ENCODE assay signal across 8 mouse cellular contexts in genomic region chr10:4389461-4390112, GRCm38 (mm10). TPM values are rescaled to one million over a fixed set of nuclear protein-coding genes. Genes with fewer than 3 reads are reported as not detected.
A peak's percentile ranks its signal among the peaks of the same experiment; 100 is the strongest.
DNase-seq lines count a peak whose midpoint lies in the region; ATAC-seq and TF ChIP-seq lines count a peak whose summit lies in the region.

No protein-coding gene starts in this region.

- in situ Hi-C loops in CH12.LX (cut with MboI; ENCODE audit: low pct_ligation_motif_present, low pct_unique_long_range_greater_than_20kb, low sequenced_read_pairs): no loop called here

- peak overlapping the region; percentile 98 for H3K9ac ChIP-seq in CH12.LX (ENCODE audit: insufficient read depth, low read depth)
- H3K9ac ChIP-seq in forebrain, embryonic 14.5 days (ENCODE audit: low read length): peak overlapping the region; percentile 98
- peak overlapping the region; percentile 95 for H3K9ac ChIP-seq in liver, embryonic 15.5 days

- peak; percentile 82 for DNase-seq in heart, adult 11 months
- no peak for DNase-seq in heart, postnatal 25 days (ENCODE audit: low spot score)
- no peak for DNase-seq in CH12.LX (ENCODE audit: extremely low read depth)
- no peak for DNase-seq in forebrain, embryonic 14.5 days (ENCODE audit: low spot score)
- no peak for DNase-seq in cerebellum, postnatal 25 days
- no peak for DNase-seq in left cerebral cortex, adult 9 months (ENCODE audit: low spot score in 2 of 2)

- no peak for TF ChIP-seq CTCF in CH12.LX (conservative IDR thresholded peaks at IDR 0.05 in 1 of 2, IDR thresholded peaks at IDR 0.05 in 1 of 2; ENCODE audit: low read depth in 2 of 2, low read length in 2 of 2)

- peaks cover 73% of the 10 kb centered on the region for H3K79me2 ChIP-seq in CH12.LX (replicated peaks; ENCODE audit: control insufficient read depth, extremely low read depth, insufficient read depth, poor library complexity, severe bottlenecking)

- H3K4me2 ChIP-seq in CH12.LX (ENCODE audit: insufficient read depth, low read depth, poor library complexity, severe bottlenecking): peak overlapping the region; percentile 80
- H3K4me2 ChIP-seq in forebrain, embryonic 14.5 days (ENCODE audit: low read length): peak overlapping the region; percentile 77
- peak overlapping the region; percentile 93 for H3K4me2 ChIP-seq in liver, embryonic 15.5 days

- no peak overlapping the region for H3K27ac ChIP-seq in CH12.LX (ENCODE audit: insufficient read depth, low read depth)
- no peak overlapping the region for H3K27ac ChIP-seq in forebrain, embryonic 14.5 days (ENCODE audit: low read depth, low read length)
- no peak overlapping the region for H3K27ac ChIP-seq in liver, embryonic 15.5 days (replicated peaks)

- H3K4me3 ChIP-seq in CH12.LX (replicated peaks in 1 of 3; ENCODE audit: low read depth in 2 of 3, low read length in 2 of 3, poor library complexity in 1 of 3): peak overlapping the region; percentile 76 to 97 (median 79)
- peak overlapping the region; percentile 94 for H3K4me3 ChIP-seq in forebrain, embryonic 14.5 days (ENCODE audit: low read depth, low read length)
- peak overlapping the region; percentile 96 for H3K4me3 ChIP-seq in liver, embryonic 15.5 days (replicated peaks)

- 59% methylated on average over 5 of the region's 5 CpGs for WGBS in forebrain, embryonic 14.5 days
- 57% methylated on average over 5 of the region's 5 CpGs for WGBS in liver, embryonic 15.5 days (ENCODE audit: insufficient replicate concordance)

- peaks cover 8 to 36% of the 10 kb centered on the region in 2 experiments for H3K36me3 ChIP-seq in CH12.LX (replicated peaks in 1 of 2; ENCODE audit: control insufficient read depth in 1 of 2, insufficient read depth in 1 of 2, low read length in 1 of 2)
- H3K36me3 ChIP-seq in forebrain, embryonic 14.5 days (ENCODE audit: control insufficient read depth, insufficient read depth, low read length): peaks cover 11% of the 10 kb centered on the region; the same call in 1 of the 2 replicates
- peaks cover 14% of the 10 kb centered on the region for H3K36me3 ChIP-seq in liver, embryonic 15.5 days (replicated peaks)

- H3K4me1 ChIP-seq in CH12.LX (ENCODE audit: control insufficient read depth in 1 of 2, insufficient read depth in 2 of 2): peaks cover 13 to 42% of the 10 kb centered on the region in 2 experiments
- peaks cover 21% of the 10 kb centered on the region for H3K4me1 ChIP-seq in forebrain, embryonic 14.5 days (ENCODE audit: control insufficient read depth, insufficient read depth, low read length)
- peaks cover 65% of the 10 kb centered on the region for H3K4me1 ChIP-seq in liver, embryonic 15.5 days (replicated peaks)

- H3K9me3 ChIP-seq in CH12.LX (replicated peaks; ENCODE audit: low read length): no peaks in the 10 kb centered on the region
- no peaks in the 10 kb centered on the region for H3K9me3 ChIP-seq in forebrain, embryonic 14.5 days (replicated peaks; ENCODE audit: control insufficient read depth, low read length)
- H3K9me3 ChIP-seq in liver, embryonic 15.5 days (replicated peaks): no peaks in the 10 kb centered on the region

- no peak for TF ChIP-seq POLR2A in CH12.LX (IDR thresholded peaks at IDR 0.05; ENCODE audit: low read depth, low read length)

- dilution Hi-C loops in CH12.LX (cut with MboI; ENCODE audit: extremely low pct_ligation_motif_present, extremely low pct_unique_long_range_greater_than_20kb, low sequenced_read_pairs): no loop called here

- no peak for TF ChIP-seq EP300 in CH12.LX (IDR thresholded peaks at IDR 0.05; ENCODE audit: low read length)

- no peaks in the 10 kb centered on the region for H3K27me3 ChIP-seq in CH12.LX (replicated peaks)
- no peaks in the 10 kb centered on the region for H3K27me3 ChIP-seq in forebrain, embryonic 14.5 days (replicated peaks; ENCODE audit: control insufficient read depth, insufficient read depth, low read length)
- no peaks in the 10 kb centered on the region for H3K27me3 ChIP-seq in liver, embryonic 15.5 days

- TF ChIP-seq RAD21 in CH12.LX (IDR thresholded peaks at IDR 0.05; ENCODE audit: low read depth, low read length): no peak

- intact Hi-C loops in heart, postnatal 25 days (cut with DNase I): loop anchor here (2.0 kb wide), 1 partner anchor 39 kb away; no protein-coding TSS in a partner anchor

- ATAC-seq in forebrain, embryonic 14.5 days: no peak
- no peak for ATAC-seq in liver, embryonic 15.5 days (ENCODE audit: insufficient read depth)
- no peak for ATAC-seq in monocyte, adult 5-6 weeks (replicated peaks; ENCODE audit: insufficient number of reproducible peaks, low FRiP score, low TSS enrichment, poor library complexity, severe bottlenecking)

TF ChIP-seq in CH12.LX, 34 proteins besides CTCF, POLR2A, EP300 and RAD21:
- no peak for TF ChIP-seq CHD2 (IDR thresholded peaks at IDR 0.05; ENCODE audit: low read length)
- TF ChIP-seq TCF12 (IDR thresholded peaks at IDR 0.05; ENCODE audit: low read depth, low read length): no peak

RNA-seq across cellular contexts. Expression of gene Zbtb2, which starts 1.7 kb away (rescaled TPM):
- total RNA-seq in heart, postnatal 25 days (2021): 1 to 10 TPM; 6.0 to 6.3 TPM
- total RNA-seq in CH12.LX (2012; rRNA removed) (6.1 and 8.4 TPM in 2 replicates), CH12.LX (2014; rRNA removed) (11.4 and 12.4 TPM in 2 replicates)
- polyA plus RNA-seq in CH12.LX (2012; ENCODE audit: insufficient read length, low read depth): 8.9 and 11.1 TPM in 2 replicates
- 16.5 and 20.3 TPM in 2 replicates for polyA plus RNA-seq in forebrain, embryonic 14.5 days (2014; fragmentation: Nextera tagmentation; extraction: Ambion mirVana)
- polyA plus RNA-seq in liver, embryonic 15.5 days (2015; fragmentation: Nextera tagmentation; extraction: Ambion mirVana): 3.8 and 4.0 TPM in 2 replicates
- total RNA-seq in monocyte, adult 5-6 weeks (2017): 25.2 to 30.1 TPM (median 28.5 TPM) in 3 replicates

RNA-seq across cellular contexts. Expression of gene Rmnd1, which starts 42.6 kb away (rescaled TPM):
- total RNA-seq in heart, postnatal 25 days (2021): 10 to 100 TPM; 52.3 to 58.5 TPM
- total RNA-seq in CH12.LX (2012; rRNA removed) (29.1 and 29.5 TPM in 2 replicates), CH12.LX (2014; rRNA removed) (44.4 and 44.8 TPM in 2 replicates)
- polyA plus RNA-seq in CH12.LX (2012; ENCODE audit: insufficient read length, low read depth): 37.6 and 43.6 TPM in 2 replicates
- 47.0 and 55.8 TPM in 2 replicates for polyA plus RNA-seq in forebrain, embryonic 14.5 days (2014; fragmentation: Nextera tagmentation; extraction: Ambion mirVana)
- polyA plus RNA-seq in liver, embryonic 15.5 days (2015; fragmentation: Nextera tagmentation; extraction: Ambion mirVana): 17.2 and 19.0 TPM in 2 replicates
- total RNA-seq in monocyte, adult 5-6 weeks (2017): 36.2 to 50.5 TPM (median 46.3 TPM) in 3 replicates

RNA-seq across cellular contexts. Expression of gene Armt1, which starts 42.7 kb away (rescaled TPM):
- total RNA-seq in heart, postnatal 25 days (2021): 1 to 10 TPM; 7.1 to 8.5 TPM
- total RNA-seq in CH12.LX (2012; rRNA removed) (20.7 and 23.7 TPM in 2 replicates), CH12.LX (2014; rRNA removed) (45.1 and 50.2 TPM in 2 replicates)
- polyA plus RNA-seq in CH12.LX (2012; ENCODE audit: insufficient read length, low read depth): 28.2 and 32.1 TPM in 2 replicates
- polyA plus RNA-seq in forebrain, embryonic 14.5 days (2014; fragmentation: Nextera tagmentation; extraction: Ambion mirVana): 13.9 and 14.7 TPM in 2 replicates
- polyA plus RNA-seq in liver, embryonic 15.5 days (2015; fragmentation: Nextera tagmentation; extraction: Ambion mirVana): 12.5 and 12.6 TPM in 2 replicates
- total RNA-seq in monocyte, adult 5-6 weeks (2017): 14.9 to 33.3 TPM (median 21.4 TPM) in 3 replicates
